Mouse (Mus musculus): ENCODE data around the gene Pomgnt2. TPM values are rescaled to one million over a fixed set of nuclear protein-coding genes. Genes with fewer than 3 reads are reported as not detected.
A peak's percentile ranks its signal among the peaks of the same experiment; 100 is the strongest.

The Pomgnt2 gene
- polyA plus RNA-seq, 1 experiment from 2014 or later, result 15.6 TPM

GRCm38 (mm10) chr9:121983504-121983903 lies 13.4 kb downstream of the Pomgnt2 start:
- no peak overlapping the region for H3K4me2 ChIP-seq (ENCODE audit: low read depth, low read length)
- no peak overlapping the region for H3K4me3 ChIP-seq (replicated peaks; ENCODE audit: low read length)
- peak; percentile 26; the same call in 1 of the 2 replicates for ATAC-seq (ENCODE audit: insufficient read depth, low FRiP score)
- no peak overlapping the region for H3K9ac ChIP-seq (ENCODE audit: low read length)
- H3K9me3 ChIP-seq (replicated peaks; ENCODE audit: control insufficient read depth, low read length), result no peaks in the 10 kb centered on the region
- H3K27ac ChIP-seq (ENCODE audit: low read length), result no peak overlapping the region
- WGBS, result 50% methylated on average over 15 of the region's 15 CpGs
- H3K27me3 ChIP-seq (ENCODE audit: control insufficient read depth, insufficient read depth, low read length), result no peaks in the 10 kb centered on the region
- H3K4me1 ChIP-seq (ENCODE audit: control insufficient read depth, insufficient read depth, low read length), result 0 out of 2 replicates have a peak, but pooled peaks cover 3% of the 10 kb centered on the region
- H3K36me3 ChIP-seq (ENCODE audit: control insufficient read depth, insufficient read depth, low read length), result no peaks in the 10 kb centered on the region

- H3K27ac ChIP-seq (ENCODE audit: low read length), result no peak overlapping the region
- ATAC-seq (ENCODE audit: insufficient read depth, low FRiP score), result no peak
Observed at GRCm38 (mm10) chr9:121982665-121983064, 14.2 kb downstream of the Pomgnt2 start.

GRCm38 (mm10) chr9:121982214-121982613 lies 14.7 kb downstream of the Pomgnt2 start:
- H3K4me2 ChIP-seq (ENCODE audit: low read depth, low read length), result no peak overlapping the region
- no peak overlapping the region for H3K27ac ChIP-seq (ENCODE audit: low read length)
- H3K4me1 ChIP-seq (ENCODE audit: control insufficient read depth, insufficient read depth, low read length), result 0 out of 2 replicates have a peak, but pooled peaks cover 3% of the 10 kb centered on the region
- no peaks in the 10 kb centered on the region for H3K27me3 ChIP-seq (ENCODE audit: control insufficient read depth, insufficient read depth, low read length)
- no peak overlapping the region for H3K9ac ChIP-seq (ENCODE audit: low read length)
- 95% methylated on average over 22 of the region's 22 CpGs for WGBS
- no peak for ATAC-seq (ENCODE audit: insufficient read depth, low FRiP score)
- no peaks in the 10 kb centered on the region for H3K36me3 ChIP-seq (ENCODE audit: control insufficient read depth, insufficient read depth, low read length)
- H3K9me3 ChIP-seq (replicated peaks; ENCODE audit: control insufficient read depth, low read length), result no peaks in the 10 kb centered on the region
- no peak overlapping the region for H3K4me3 ChIP-seq (replicated peaks; ENCODE audit: low read length)

More at GRCm38 (mm10) chr9:121982665-121983064, 14.2 kb downstream of the Pomgnt2 start:
- 88% methylated on average over 15 of the region's 15 CpGs for WGBS
- Histone ChIP-seq H3K27me3 (ENCODE audit: control insufficient read depth, insufficient read depth, low read length) (no peaks in the 10 kb centered on the region), H3K9me3 (replicated peaks; ENCODE audit: control insufficient read depth, low read length) (no peaks in the 10 kb centered on the region), H3K36me3 (ENCODE audit: control insufficient read depth, insufficient read depth, low read length) (no peaks in the 10 kb centered on the region), H3K4me3 (replicated peaks; ENCODE audit: low read length) (no peak overlapping the region), H3K9ac (ENCODE audit: low read length) (no peak overlapping the region), H3K4me1 (ENCODE audit: control insufficient read depth, insufficient read depth, low read length) (0 out of 2 replicates have a peak, but pooled peaks cover 3% of the 10 kb centered on the region), H3K4me2 (ENCODE audit: low read depth, low read length) (no peak overlapping the region)

- Histone ChIP-seq H3K4me1 (ENCODE audit: control insufficient read depth, insufficient read depth, low read length) (0 out of 2 replicates have a peak, but pooled peaks cover 3% of the 10 kb centered on the region), H3K27ac (ENCODE audit: low read length) (no peak overlapping the region), H3K4me3 (replicated peaks; ENCODE audit: low read length) (no peak overlapping the region), H3K4me2 (ENCODE audit: low read depth, low read length) (no peak overlapping the region), H3K9ac (ENCODE audit: low read length) (no peak overlapping the region), H3K27me3 (ENCODE audit: control insufficient read depth, insufficient read depth, low read length) (no peaks in the 10 kb centered on the region), H3K36me3 (ENCODE audit: control insufficient read depth, insufficient read depth, low read length) (no peaks in the 10 kb centered on the region), H3K9me3 (replicated peaks; ENCODE audit: control insufficient read depth, low read length) (no peaks in the 10 kb centered on the region)
- ATAC-seq (ENCODE audit: insufficient read depth, low FRiP score), result no peak
- 61% methylated on average over 10 of the region's 10 CpGs for WGBS
Observed at GRCm38 (mm10) chr9:121981466-121982105, 15.3 kb downstream of the Pomgnt2 start.

- 0 out of 2 replicates have a peak, but pooled peaks cover 3% of the 10 kb centered on the region for H3K4me1 ChIP-seq (ENCODE audit: control insufficient read depth, insufficient read depth, low read length)
- H3K4me3 ChIP-seq (replicated peaks; ENCODE audit: low read length), result no peak overlapping the region
- H3K27ac ChIP-seq (ENCODE audit: low read length), result no peak overlapping the region
- no peak for ATAC-seq (ENCODE audit: insufficient read depth, low FRiP score)
- no peaks in the 10 kb centered on the region for H3K36me3 ChIP-seq (ENCODE audit: control insufficient read depth, insufficient read depth, low read length)
- no peaks in the 10 kb centered on the region for H3K9me3 ChIP-seq (replicated peaks; ENCODE audit: control insufficient read depth, low read length)
- 79% methylated on average over 9 of the region's 9 CpGs for WGBS
- H3K9ac ChIP-seq (ENCODE audit: low read length), result no peak overlapping the region
- no peaks in the 10 kb centered on the region for H3K27me3 ChIP-seq (ENCODE audit: control insufficient read depth, insufficient read depth, low read length)
- no peak overlapping the region for H3K4me2 ChIP-seq (ENCODE audit: low read depth, low read length)
Observed at GRCm38 (mm10) chr9:121981046-121981445, 15.9 kb downstream of the Pomgnt2 start.

GRCm38 (mm10) chr9:121975321-121975720 lies 21.6 kb downstream of the Pomgnt2 start:
- no peaks in the 10 kb centered on the region for H3K36me3 ChIP-seq (ENCODE audit: control insufficient read depth, insufficient read depth, low read length)
- H3K4me3 ChIP-seq (replicated peaks; ENCODE audit: low read length), result no peak overlapping the region
- H3K9me3 ChIP-seq (replicated peaks; ENCODE audit: control insufficient read depth, low read length), result no peaks in the 10 kb centered on the region
- H3K4me2 ChIP-seq (ENCODE audit: low read depth, low read length), result no peak overlapping the region
- H3K9ac ChIP-seq (ENCODE audit: low read length), result no peak overlapping the region
- WGBS, result 70% methylated on average over 2 of the region's 2 CpGs
- H3K27ac ChIP-seq (ENCODE audit: low read length), result no peak overlapping the region
- no peak for ATAC-seq (ENCODE audit: insufficient read depth, low FRiP score)
- 0 out of 2 replicates have a peak, but pooled peaks cover 7% of the 10 kb centered on the region for H3K4me1 ChIP-seq (ENCODE audit: control insufficient read depth, insufficient read depth, low read length)
- H3K27me3 ChIP-seq (ENCODE audit: control insufficient read depth, insufficient read depth, low read length), result no peaks in the 10 kb centered on the region

GRCm38 (mm10) chr9:121974141-121974986 lies 22.5 kb downstream of the Pomgnt2 start:
- H3K4me2 ChIP-seq (ENCODE audit: low read depth, low read length), result no peak overlapping the region
- H3K9ac ChIP-seq (ENCODE audit: low read length), result no peak overlapping the region
- H3K4me3 ChIP-seq (replicated peaks; ENCODE audit: low read length), result no peak overlapping the region
- no peaks in the 10 kb centered on the region for H3K9me3 ChIP-seq (replicated peaks; ENCODE audit: control insufficient read depth, low read length)
- H3K36me3 ChIP-seq (ENCODE audit: control insufficient read depth, insufficient read depth, low read length), result no peaks in the 10 kb centered on the region
- H3K4me1 ChIP-seq (ENCODE audit: control insufficient read depth, insufficient read depth, low read length), result peaks cover 9% of the 10 kb centered on the region; the same call in 1 of the 2 replicates
- no peaks in the 10 kb centered on the region for H3K27me3 ChIP-seq (ENCODE audit: control insufficient read depth, insufficient read depth, low read length)
- 69% methylated on average over 12 of the region's 12 CpGs for WGBS
- peak overlapping the region; percentile 38; the same call in 1 of the 2 replicates for H3K27ac ChIP-seq (ENCODE audit: low read length)
- no peak for ATAC-seq (ENCODE audit: insufficient read depth, low FRiP score)

GRCm38 (mm10) chr9:121973207-121973606 lies 23.7 kb downstream of the Pomgnt2 start:
- no peak overlapping the region for H3K4me2 ChIP-seq (ENCODE audit: low read depth, low read length)
- H3K9ac ChIP-seq (ENCODE audit: low read length), result no peak overlapping the region
- H3K36me3 ChIP-seq (ENCODE audit: control insufficient read depth, insufficient read depth, low read length), result no peaks in the 10 kb centered on the region
- H3K27ac ChIP-seq (ENCODE audit: low read length), result peak overlapping the region; percentile 5; the same call in 1 of the 2 replicates
- H3K9me3 ChIP-seq (replicated peaks; ENCODE audit: control insufficient read depth, low read length), result no peaks in the 10 kb centered on the region
- no peak for ATAC-seq (ENCODE audit: insufficient read depth, low FRiP score)
- H3K4me3 ChIP-seq (replicated peaks; ENCODE audit: low read length), result no peak overlapping the region
- peaks cover 7% of the 10 kb centered on the region; the same call in 1 of the 2 replicates for H3K4me1 ChIP-seq (ENCODE audit: control insufficient read depth, insufficient read depth, low read length)
- 48% methylated on average over 1 of the region's 1 CpGs for WGBS
- H3K27me3 ChIP-seq (ENCODE audit: control insufficient read depth, insufficient read depth, low read length), result no peaks in the 10 kb centered on the region
